In genomic region chr8:86418414-86418981, GRCm38 (mm10) we compare ENCODE assay signal across 21 mouse cellular contexts.
DNase-seq lines count a peak whose midpoint lies in the region; ATAC-seq and TF ChIP-seq lines count a peak whose summit lies in the region.
"Had no signal": no experiment of that assay in that cellular context is flagged by ENCODE, and none has a peak within 500 bp of the region (broad histone marks: within the 10 kb centered on the region; RNA-seq: fewer than 3 reads in every experiment).

No protein-coding gene starts in this region.

- no peaks in the 10 kb centered on the region for H3K27me3 ChIP-seq in hindbrain, embryonic 11.5 days (ENCODE audit: control insufficient read depth, insufficient read depth, low read length)
- no peaks in the 10 kb centered on the region for H3K27me3 ChIP-seq in hindbrain, postnatal 0 days (ENCODE audit: insufficient read depth, low read length)
- H3K27me3 ChIP-seq in midbrain, embryonic 11.5 days (ENCODE audit: control insufficient read depth, insufficient read depth, low read length), result no peaks in the 10 kb centered on the region
- H3K27me3 ChIP-seq in midbrain, postnatal 0 days (ENCODE audit: insufficient read depth, low read length), result no peaks in the 10 kb centered on the region
- H3K27me3 ChIP-seq in midbrain, embryonic 15.5 days (replicated peaks), result no peaks in the 10 kb centered on the region
- H3K27me3 ChIP-seq: embryonic facial prominence, embryonic 13.5 days; heart, embryonic 15.5 days; neural tube, embryonic 12.5 days; Patski had no signal

- peak; percentile 11 for DNase-seq in embryo, embryonic 10.5 days (ENCODE audit: low spot score)
- no peak for DNase-seq in embryo, embryonic 9.5 days (ENCODE audit: extremely low spot score)
- peak; percentile 5 for DNase-seq in hindbrain, embryonic 11.5 days (ENCODE audit: low spot score)
- DNase-seq in hindbrain, postnatal 0 days (ENCODE audit: low spot score), result no peak
- peak; percentile 79 for DNase-seq in midbrain, embryonic 11.5 days (ENCODE audit: low spot score, missing footprints)
- no peak for DNase-seq in midbrain, postnatal 0 days (ENCODE audit: low spot score)
- no peak for DNase-seq in thymus, postnatal 14 days
- DNase-seq: adrenal gland, adult 8-10 months; cerebellum, adult 9-10 months; gastrocnemius, postnatal 25 days; kidney, adult 9 months; liver, postnatal 0 days; lung, postnatal 10 days; thymus, postnatal 4 days had no signal

- WGBS in hindbrain, embryonic 11.5 days, result 51% methylated on average over 7 of the region's 7 CpGs
- 36% methylated on average over 7 of the region's 7 CpGs for WGBS in hindbrain, postnatal 0 days
- 51% methylated on average over 7 of the region's 7 CpGs for WGBS in midbrain, embryonic 11.5 days
- 26% methylated on average over 7 of the region's 7 CpGs for WGBS in midbrain, postnatal 0 days
- WGBS in midbrain, embryonic 15.5 days, result 20% methylated on average over 7 of the region's 7 CpGs

- no peaks in the 10 kb centered on the region; the same call in 1 of the 2 replicates for H3K4me1 ChIP-seq in hindbrain, embryonic 11.5 days (replicated peaks; ENCODE audit: control insufficient read depth, insufficient read depth, low read length)
- H3K4me1 ChIP-seq in hindbrain, postnatal 0 days (ENCODE audit: insufficient read depth, low read length), result no peaks in the 10 kb centered on the region
- H3K4me1 ChIP-seq in midbrain, embryonic 11.5 days (ENCODE audit: control insufficient read depth, insufficient read depth, low read length), result peaks cover 4% of the 10 kb centered on the region; the same call in 1 of the 2 replicates
- H3K4me1 ChIP-seq in midbrain, postnatal 0 days (ENCODE audit: insufficient read depth, low read length), result no peaks in the 10 kb centered on the region
- peaks cover 17% of the 10 kb centered on the region for H3K4me1 ChIP-seq in midbrain, embryonic 15.5 days
- H3K4me1 ChIP-seq: heart, embryonic 15.5 days; limb, embryonic 10.5 days; neural tube, embryonic 12.5 days had no signal

- H3K9me3 ChIP-seq in hindbrain, embryonic 11.5 days (ENCODE audit: control insufficient read depth, low read length), result no peaks in the 10 kb centered on the region
- H3K9me3 ChIP-seq in hindbrain, postnatal 0 days (ENCODE audit: low read length), result no peaks in the 10 kb centered on the region
- no peaks in the 10 kb centered on the region for H3K9me3 ChIP-seq in midbrain, embryonic 11.5 days (ENCODE audit: control insufficient read depth, low read length)
- H3K9me3 ChIP-seq in midbrain, postnatal 0 days (ENCODE audit: low read length), result no peaks in the 10 kb centered on the region
- no peaks in the 10 kb centered on the region; the same call in 1 of the 2 replicates for H3K9me3 ChIP-seq in midbrain, embryonic 15.5 days
- H3K9me3 ChIP-seq: embryonic facial prominence, embryonic 13.5 days; heart, embryonic 15.5 days; limb, embryonic 10.5 days; neural tube, embryonic 12.5 days had no signal

- no peak overlapping the region for H3K4me2 ChIP-seq in hindbrain, embryonic 11.5 days (replicated peaks; ENCODE audit: low read depth, low read length)
- no peak overlapping the region for H3K4me2 ChIP-seq in hindbrain, postnatal 0 days (ENCODE audit: low read depth, low read length)
- no peak overlapping the region for H3K4me2 ChIP-seq in midbrain, embryonic 11.5 days
- H3K4me2 ChIP-seq in midbrain, postnatal 0 days (ENCODE audit: low read depth, low read length, poor library complexity, severe bottlenecking), result no peak overlapping the region
- no peak overlapping the region for H3K4me2 ChIP-seq in midbrain, embryonic 15.5 days
- H3K4me2 ChIP-seq: embryonic facial prominence, embryonic 13.5 days; heart, embryonic 15.5 days; neural tube, embryonic 12.5 days had no signal

- H3K36me3 ChIP-seq in hindbrain, embryonic 11.5 days (ENCODE audit: control insufficient read depth, insufficient read depth, low read length), result no peaks in the 10 kb centered on the region
- H3K36me3 ChIP-seq in hindbrain, postnatal 0 days (ENCODE audit: insufficient read depth, low read length), result no peaks in the 10 kb centered on the region
- H3K36me3 ChIP-seq in midbrain, embryonic 11.5 days (ENCODE audit: control insufficient read depth, insufficient read depth, low read length), result no peaks in the 10 kb centered on the region
- no peaks in the 10 kb centered on the region for H3K36me3 ChIP-seq in midbrain, postnatal 0 days (ENCODE audit: insufficient read depth, low read length)
- no peaks in the 10 kb centered on the region for H3K36me3 ChIP-seq in midbrain, embryonic 15.5 days (replicated peaks)
- H3K36me3 ChIP-seq: embryonic facial prominence, embryonic 13.5 days; heart, embryonic 15.5 days; limb, embryonic 10.5 days; neural tube, embryonic 12.5 days had no signal

- no peak overlapping the region for H3K9ac ChIP-seq in hindbrain, embryonic 11.5 days (ENCODE audit: low read depth, low read length)
- no peak overlapping the region for H3K9ac ChIP-seq in hindbrain, postnatal 0 days (replicated peaks; ENCODE audit: low read length)
- H3K9ac ChIP-seq in midbrain, embryonic 11.5 days (ENCODE audit: low read length), result no peak overlapping the region
- H3K9ac ChIP-seq in midbrain, postnatal 0 days (replicated peaks; ENCODE audit: low read length, poor library complexity, severe bottlenecking), result no peak overlapping the region
- H3K9ac ChIP-seq in midbrain, embryonic 15.5 days, result no peak overlapping the region
- H3K9ac ChIP-seq: embryonic facial prominence, embryonic 13.5 days; heart, embryonic 15.5 days; liver, postnatal 0 days; neural tube, embryonic 12.5 days had no signal

- no peak for ATAC-seq in hindbrain, embryonic 11.5 days (ENCODE audit: low FRiP score)
- no peak for ATAC-seq in hindbrain, postnatal 0 days
- no peak for ATAC-seq in midbrain, embryonic 11.5 days (ENCODE audit: low FRiP score)
- no peak for ATAC-seq in midbrain, postnatal 0 days (ENCODE audit: low FRiP score)
- peak; percentile 58; the same call in 1 of the 2 replicates for ATAC-seq in midbrain, embryonic 15.5 days (replicated peaks)
- ATAC-seq: liver, postnatal 0 days; Patski had no signal

- no peak overlapping the region; the same call in 1 of the 2 replicates for H3K27ac ChIP-seq in hindbrain, embryonic 11.5 days (ENCODE audit: low read depth, low read length)
- no peak overlapping the region for H3K27ac ChIP-seq in hindbrain, postnatal 0 days
- H3K27ac ChIP-seq in midbrain, embryonic 11.5 days (ENCODE audit: low read depth, low read length), result no peak overlapping the region; the same call in 1 of the 2 replicates
- H3K27ac ChIP-seq in midbrain, postnatal 0 days (ENCODE audit: low read depth, low read length), result no peak overlapping the region
- H3K27ac ChIP-seq in midbrain, embryonic 15.5 days, result peak overlapping the region; percentile 60
- H3K27ac ChIP-seq: embryonic facial prominence, embryonic 13.5 days; heart, embryonic 15.5 days; left cerebral cortex, adult 2 months; limb, embryonic 10.5 days; neural tube, embryonic 12.5 days had no signal

- no peak for TF ChIP-seq CTCF in hindbrain, postnatal 0 days (IDR thresholded peaks at IDR 0.05; ENCODE audit: low read depth)
- no peak for TF ChIP-seq CTCF in midbrain, postnatal 0 days (IDR thresholded peaks at IDR 0.05)

- no peak overlapping the region for H3K4me3 ChIP-seq in hindbrain, embryonic 11.5 days (ENCODE audit: low read depth, low read length)
- no peak overlapping the region for H3K4me3 ChIP-seq in hindbrain, postnatal 0 days (ENCODE audit: low read length)
- no peak overlapping the region for H3K4me3 ChIP-seq in midbrain, embryonic 11.5 days (ENCODE audit: low read depth, low read length)
- H3K4me3 ChIP-seq in midbrain, postnatal 0 days (ENCODE audit: low read depth, low read length), result no peak overlapping the region
- no peak overlapping the region for H3K4me3 ChIP-seq in midbrain, embryonic 15.5 days
- H3K4me3 ChIP-seq: embryonic facial prominence, embryonic 13.5 days; heart, embryonic 15.5 days; left cerebral cortex, adult 2 months; limb, embryonic 10.5 days; neural tube, embryonic 12.5 days had no signal

Comparison
In these comparisons a context has a peak if more than half of its experiments do, and no peak if none do; other contexts are left out.
1. DNase-seq: peak in embryo, embryonic 10.5 days (single experiment), hindbrain, embryonic 11.5 days (single experiment) and midbrain, embryonic 11.5 days (single experiment); none in embryo, embryonic 9.5 days (single experiment), hindbrain, postnatal 0 days (single experiment), midbrain, postnatal 0 days (single experiment) and thymus, postnatal 14 days (single experiment).